Mouse (Mus musculus): Measurements from ENCODE around the gene Nphp1. TPM values are rescaled to one million over a fixed set of nuclear protein-coding genes. Genes with fewer than 3 reads are reported as not detected.

Gene Nphp1
- 0.37 TPM for total RNA-seq (2023)

DNA sequence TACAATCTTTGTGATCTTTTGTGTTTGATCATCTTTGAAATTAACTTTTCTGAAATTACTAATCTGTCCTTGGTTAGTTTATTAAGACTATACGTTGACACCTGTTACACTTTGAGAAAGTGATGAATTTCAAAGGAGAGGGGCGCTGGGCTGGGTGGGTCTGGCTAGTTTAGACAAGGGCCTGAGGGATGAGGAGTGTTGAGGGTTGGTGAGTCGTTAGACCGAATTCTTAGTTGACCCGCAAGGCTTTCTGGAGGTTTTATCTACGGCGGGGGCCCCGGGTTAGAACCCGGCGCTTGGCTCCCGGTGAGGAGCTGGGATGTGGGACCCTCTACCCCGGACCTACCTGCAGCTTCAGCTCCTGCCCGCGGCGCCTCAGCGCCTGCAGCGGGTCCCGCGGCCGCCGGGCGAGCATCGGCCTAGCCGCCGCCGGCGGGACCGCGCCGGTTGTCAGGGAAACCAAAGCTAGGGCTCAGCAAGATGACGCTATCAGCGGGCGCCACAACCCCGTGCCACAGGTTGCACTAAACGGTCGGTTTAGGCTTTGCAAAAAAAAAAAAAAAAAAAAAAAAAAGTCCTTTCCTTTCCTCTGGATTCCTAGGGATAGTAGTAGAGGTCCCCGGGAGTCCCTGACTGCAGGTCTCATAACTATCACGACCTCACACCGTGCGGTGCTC is at the start of gene Nphp1:
Gene Nphp1 (minus strand): TSS at position 458 of the 677 bp plus-strand sequence.

DNA sequence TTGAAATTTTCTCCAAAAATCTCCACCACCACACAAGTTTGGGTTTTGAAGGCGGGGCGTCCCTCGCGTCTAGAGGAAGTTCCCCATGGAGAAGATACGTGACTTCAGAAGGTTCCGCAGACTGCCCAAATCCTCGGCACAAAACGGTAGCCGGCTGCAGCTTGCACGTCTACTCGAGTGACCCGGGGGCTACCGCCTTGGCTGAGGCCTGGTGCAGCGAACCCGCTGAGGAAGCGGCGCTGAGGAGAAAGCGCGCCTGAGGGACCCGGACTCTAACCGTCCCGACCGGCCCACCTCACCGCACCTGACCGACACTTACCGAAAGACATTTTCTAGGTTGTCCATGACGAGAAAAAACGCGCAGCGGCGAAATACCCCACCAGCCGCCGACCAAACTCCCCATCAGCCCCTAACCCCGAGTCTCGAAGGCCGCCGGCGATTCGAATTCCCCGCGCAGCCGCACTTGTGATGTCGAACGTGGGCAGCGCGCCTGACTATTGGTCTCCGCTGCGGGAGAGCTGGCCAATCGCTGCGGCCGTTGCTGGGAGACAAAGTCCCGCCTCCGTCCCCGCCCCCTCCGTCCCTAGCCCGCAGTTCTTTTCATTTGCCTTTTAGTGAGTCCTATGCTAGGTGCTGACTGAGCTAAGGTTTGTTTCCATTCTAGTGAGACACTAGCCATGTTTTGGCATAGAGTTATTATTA is 42.9 kb upstream of the Nphp1 start, which contains the start of gene Bub1:
Gene Bub1 (minus strand): TSS at position 465 of the 702 bp plus-strand sequence.

DNA sequence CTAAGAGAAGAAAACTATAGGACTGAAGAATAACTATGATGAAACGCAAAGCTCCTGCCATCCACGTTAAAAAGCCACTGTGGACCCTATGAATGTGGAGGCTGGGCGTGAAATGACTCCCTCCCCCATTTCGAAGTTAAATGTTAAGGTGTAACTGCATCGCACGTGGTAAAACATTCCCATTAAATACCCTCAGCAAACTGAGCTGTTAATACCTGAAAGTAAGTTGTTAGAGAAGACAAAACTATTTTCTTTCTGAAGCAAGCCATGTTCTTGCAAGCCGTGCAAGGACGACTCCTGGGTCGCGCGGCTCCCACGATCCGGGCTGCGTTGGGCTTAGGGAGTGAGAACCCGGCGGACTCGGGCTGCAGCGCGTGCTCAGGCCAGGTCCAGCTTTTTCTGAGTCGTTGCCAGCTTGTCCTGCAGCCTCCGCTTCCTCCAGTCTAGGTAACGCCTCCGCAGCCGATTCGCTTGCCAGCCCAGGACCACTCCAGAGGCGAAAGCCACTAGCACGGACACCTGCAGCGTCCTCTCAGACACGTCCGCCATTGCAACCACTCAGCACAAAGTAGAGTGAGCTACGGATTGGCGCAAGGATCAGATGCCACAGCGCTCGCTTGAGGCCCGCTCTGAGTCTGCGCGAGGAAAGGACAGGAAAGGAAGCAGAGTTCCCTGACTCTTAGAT is 3.4 kb upstream of the Nphp1 start, which contains the start of gene Mtln:
Gene Mtln (minus strand): TSS at position 570 of the 685 bp plus-strand sequence.

DNA sequence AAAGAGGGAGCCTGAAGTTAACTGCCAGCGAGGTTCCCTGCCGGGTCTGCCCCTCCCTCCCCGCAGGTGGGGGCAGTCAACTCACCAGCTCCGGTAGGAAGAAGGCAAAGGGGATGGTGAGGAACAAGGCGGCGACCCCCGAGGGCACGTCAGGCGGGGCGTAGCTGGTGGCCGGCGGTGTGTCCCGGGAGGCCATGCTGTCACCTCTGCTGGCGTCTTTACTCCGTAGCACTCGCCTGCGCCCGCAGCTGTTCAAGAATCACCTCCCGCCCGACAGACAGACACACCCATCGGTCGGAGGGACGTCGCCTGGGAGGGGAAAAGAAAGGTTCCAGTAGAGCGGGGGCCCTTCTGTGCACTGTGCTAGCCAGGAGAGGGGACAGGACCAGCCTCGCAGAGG is 59.0 kb downstream of the Nphp1 start, which contains the start of gene Mall:
Gene Mall (minus strand): TSS at position 262 of the 400 bp plus-strand sequence.

Other genes starting within 250 kb of the Nphp1 start
- not detected for gene Prom2, start 247.4 kb downstream of the Nphp1 start, total RNA-seq (2023)
- gene Zfp661, start 201.8 kb downstream of the Nphp1 start, total RNA-seq (2023), result 5.6 TPM
- 118 TPM for gene Mrps5, start 201.7 kb downstream of the Nphp1 start, total RNA-seq (2023)
- not detected for gene Mal, start 132.2 kb downstream of the Nphp1 start, total RNA-seq (2023)
- not detected for gene Mall, start 59.0 kb downstream of the Nphp1 start, total RNA-seq (2023)
- 14.4 TPM for gene Mtln, start 3.6 kb upstream of the Nphp1 start, total RNA-seq (2023)
- 0.18 TPM for gene Bub1, start 43.0 kb upstream of the Nphp1 start, total RNA-seq (2023)
- 1.9 TPM for gene Acoxl, start 50.0 kb upstream of the Nphp1 start, total RNA-seq (2023)